Mouse (Mus musculus) liver, adult (tissue): ENCODE data around the gene Crot.

Source experiments
- GATA4 ChIP-seq: IDR thresholded peaks from 2 replicates; pipeline ENCODE4 v1.6.1; 2014; ENCODE audit warnings: mild to moderate bottlenecking, low read length; ENCODE audit not compliant: insufficient replicate concordance

Gene Crot

GRCm38 (mm10) chr5:9014774-9015173 is 17.6 kb upstream of the Crot start:
- TF ChIP-seq GATA4, result no peak

GRCm38 (mm10) chr5:9011374-9011773 is 14.2 kb upstream of the Crot start:
- no peak for TF ChIP-seq GATA4

DNA sequence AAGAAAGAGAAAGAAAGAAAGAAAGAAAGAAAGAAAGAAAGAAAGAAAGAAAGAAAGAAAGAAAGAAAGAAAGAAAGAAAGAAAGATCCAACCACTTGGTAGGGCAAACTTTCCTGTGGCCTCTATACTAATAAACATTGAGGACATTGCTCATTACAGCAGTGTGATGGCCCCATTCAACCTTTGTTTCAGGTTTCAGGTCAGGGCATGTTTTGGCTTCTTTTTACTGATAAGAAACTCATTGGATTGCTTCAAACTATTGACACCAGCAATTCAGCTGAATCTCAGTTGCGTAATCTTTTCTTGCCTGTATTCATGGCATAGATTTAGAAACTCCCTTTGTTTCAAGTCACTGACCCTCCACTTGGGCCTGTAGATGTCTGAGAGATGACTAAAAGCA is 13.0 kb upstream of the Crot start:
- TF ChIP-seq GATA4, result 0 out of 2 replicates have a peak, but pooled peaks have one; percentile 15

DNA sequence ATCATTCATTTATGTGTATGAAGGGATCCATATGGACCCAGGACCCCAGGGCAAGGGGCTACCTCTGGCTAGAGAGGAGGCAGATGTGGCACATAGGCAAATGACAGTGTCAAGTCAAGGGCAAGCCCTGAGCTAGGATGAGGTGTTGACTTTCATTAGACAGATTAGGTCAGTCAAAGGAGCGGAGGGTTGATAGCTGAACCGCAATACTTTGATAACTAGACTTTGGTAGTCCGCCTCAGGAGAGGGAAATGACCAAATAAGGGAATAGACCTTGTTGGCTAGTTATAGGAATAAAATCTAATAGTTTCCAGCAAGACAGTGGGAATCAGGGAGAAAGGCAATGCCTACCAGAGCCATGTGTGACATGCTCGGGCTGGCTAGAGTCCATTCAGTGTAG is 2.0 kb upstream of the Crot start:
- TF ChIP-seq GATA4, result no peak

DNA sequence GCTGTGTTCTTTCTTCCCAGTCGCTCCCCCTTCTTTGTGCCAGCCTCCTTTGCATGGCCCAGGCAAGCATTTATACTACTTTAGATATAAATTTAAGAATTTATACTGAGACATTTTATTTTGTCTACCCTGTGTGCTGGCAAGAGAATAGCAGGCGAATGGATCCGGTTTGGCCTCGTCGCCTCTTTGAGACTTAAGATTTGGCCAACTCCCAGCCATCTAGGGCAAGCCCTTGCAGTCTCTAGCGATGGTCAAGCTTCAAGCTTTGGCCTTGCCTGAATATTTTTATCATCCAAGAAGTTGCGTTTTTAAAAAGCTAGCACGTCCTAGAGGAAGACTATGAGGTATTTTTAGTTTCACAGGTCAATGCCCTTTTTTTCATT is 380 bp upstream of the Crot start:
- TF ChIP-seq GATA4, result no peak

GRCm38 (mm10) chr5:8995966-8996685 is 998 bp downstream of the Crot start:
- TF ChIP-seq GATA4, result no peak

DNA sequence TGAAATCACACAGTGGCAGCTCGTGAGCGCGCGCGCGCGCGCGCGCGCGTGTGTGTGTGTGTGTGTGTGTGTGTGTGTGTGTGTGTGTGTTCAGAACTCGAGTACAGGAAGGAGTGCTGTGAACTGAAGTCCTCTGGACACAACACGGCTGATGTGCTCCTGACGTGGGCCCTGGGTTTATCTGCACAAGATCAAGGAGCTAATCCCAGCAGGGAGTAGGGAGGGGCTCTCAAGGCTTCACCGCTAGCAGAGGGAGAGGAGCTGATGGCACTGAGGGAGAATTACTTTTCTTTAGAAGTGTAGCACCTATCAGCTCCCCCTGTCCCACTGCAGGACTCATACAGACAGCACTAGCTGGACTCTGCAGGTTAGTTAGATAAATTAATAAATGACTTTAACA is 5.5 kb downstream of the Crot start:
- no peak for TF ChIP-seq GATA4

DNA sequence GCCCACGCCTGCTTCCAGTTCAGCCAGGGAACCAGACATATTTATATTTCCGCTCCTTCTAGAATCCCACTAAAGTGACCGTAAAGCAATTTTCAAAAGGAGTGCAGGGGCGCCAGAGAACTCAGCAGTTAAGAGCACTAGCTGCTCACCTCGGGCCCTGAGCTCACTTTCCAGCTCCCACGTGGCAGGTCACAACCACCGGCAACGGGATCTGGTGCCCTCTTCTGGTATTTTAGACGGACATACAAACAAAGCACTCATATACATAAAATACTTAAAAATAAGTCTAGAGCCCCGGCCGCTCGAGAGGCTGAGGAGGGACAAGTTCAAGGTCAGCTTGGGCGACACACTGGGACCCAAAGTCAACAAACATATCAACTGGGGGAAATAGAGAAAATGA is 6.6 kb downstream of the Crot start:
- TF ChIP-seq GATA4, result no peak

DNA sequence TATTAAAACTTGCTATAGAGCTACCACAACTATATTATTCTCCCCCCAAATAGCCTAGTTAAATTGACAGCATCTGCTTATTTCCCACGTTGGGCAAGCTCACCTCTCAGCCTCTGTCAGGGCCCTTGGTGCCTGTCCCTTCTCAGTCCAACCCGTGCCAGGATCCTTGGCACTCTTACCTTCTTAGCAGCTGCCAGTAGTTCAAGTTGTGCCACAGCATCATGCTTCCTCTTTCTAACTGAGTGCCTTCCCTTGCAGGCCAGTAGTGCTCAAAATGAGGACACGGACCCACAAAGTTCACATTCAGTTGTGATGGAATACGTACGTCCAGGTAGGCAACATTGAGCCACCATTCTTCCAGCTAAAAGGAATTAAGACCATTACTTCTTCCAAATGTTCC is 9.2 kb downstream of the Crot start:
- TF ChIP-seq GATA4, result no peak

GRCm38 (mm10) chr5:8985470-8985869 is 11.7 kb downstream of the Crot start:
- no peak for TF ChIP-seq GATA4

DNA sequence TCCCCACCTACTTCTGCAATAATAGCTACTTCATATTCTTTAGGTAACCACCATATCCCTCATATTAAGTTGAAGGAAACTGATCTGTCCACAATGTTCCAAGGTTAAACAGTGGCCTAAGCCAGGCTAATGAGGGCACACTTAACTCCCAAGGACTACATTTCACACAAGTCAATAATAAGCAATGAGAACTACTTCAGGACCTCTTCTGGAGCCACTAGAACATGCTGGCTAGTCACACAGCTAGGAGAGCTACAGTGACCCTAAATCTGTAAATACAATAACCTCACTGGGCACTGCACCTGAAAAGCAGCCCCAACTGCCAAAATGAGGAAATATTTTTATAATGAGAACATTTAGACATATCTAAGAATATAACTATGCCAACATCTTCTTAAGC is 22.4 kb downstream of the Crot start:
- TF ChIP-seq GATA4, result no peak

DNA sequence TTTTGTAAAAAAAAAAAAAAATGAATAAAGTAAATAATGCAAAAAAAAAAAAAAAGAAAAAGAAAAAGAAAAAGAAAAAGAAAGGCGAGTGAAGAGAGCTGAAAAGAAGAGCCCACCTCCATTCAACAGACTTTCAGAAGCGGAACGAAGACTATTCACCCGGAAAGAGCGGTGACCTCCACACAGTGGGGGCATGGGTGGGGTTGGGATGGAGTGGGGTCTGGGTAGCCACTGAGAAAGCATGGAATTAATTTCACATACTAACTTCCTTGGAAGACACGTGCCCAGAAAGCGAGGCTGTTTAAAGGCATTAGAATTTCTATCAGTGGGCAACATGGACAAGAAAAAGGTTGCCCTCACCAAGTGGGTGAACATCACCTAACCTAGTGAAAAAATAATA is 24.8 kb downstream of the Crot start:
- TF ChIP-seq GATA4, result no peak

DNA sequence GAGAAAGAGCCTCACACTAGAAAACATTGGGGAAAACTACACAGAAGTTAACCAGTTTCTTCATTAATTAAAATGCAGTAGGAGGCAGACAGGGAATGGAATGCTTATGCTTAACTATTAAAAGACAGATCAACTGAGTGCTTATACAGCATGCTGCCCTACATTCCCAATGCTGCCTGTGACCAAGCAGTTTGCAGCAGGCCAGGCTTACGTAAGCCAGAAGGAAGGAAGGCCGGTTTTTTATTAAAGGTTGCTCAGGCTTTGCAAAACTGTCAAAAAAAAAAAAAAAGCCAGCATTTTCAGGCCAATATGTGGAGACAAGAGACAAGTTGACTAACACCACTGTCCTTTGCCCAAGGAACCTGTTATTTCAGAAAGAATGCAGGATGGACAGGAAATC is 26.4 kb downstream of the Crot start:
- TF ChIP-seq GATA4, result no peak

GRCm38 (mm10) chr5:8964487-8964886 is 32.6 kb downstream of the Crot start:
- TF ChIP-seq GATA4, result no peak

GRCm38 (mm10) chr5:8960534-8960933 is 36.6 kb downstream of the Crot start:
- no peak for TF ChIP-seq GATA4

DNA sequence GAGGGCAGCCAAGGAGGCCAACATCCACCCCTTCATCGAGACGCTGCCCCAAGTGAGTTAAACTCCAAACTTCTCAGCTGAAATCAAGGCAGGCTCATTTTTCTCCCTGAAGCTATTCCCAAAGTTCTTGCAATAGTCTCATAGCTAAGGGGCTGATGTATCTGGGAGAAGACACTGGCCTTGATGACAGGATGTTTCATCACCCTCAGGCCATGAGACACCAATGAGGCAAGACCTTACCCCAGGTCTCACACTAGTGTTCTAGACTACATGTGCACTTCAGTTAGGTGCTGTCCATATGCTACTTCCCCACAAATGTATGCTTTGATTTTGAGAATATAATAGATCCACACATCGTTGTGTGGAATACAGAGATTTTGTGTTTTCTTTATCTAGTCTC is 41.6 kb downstream of the Crot start:
- no peak for TF ChIP-seq GATA4

DNA sequence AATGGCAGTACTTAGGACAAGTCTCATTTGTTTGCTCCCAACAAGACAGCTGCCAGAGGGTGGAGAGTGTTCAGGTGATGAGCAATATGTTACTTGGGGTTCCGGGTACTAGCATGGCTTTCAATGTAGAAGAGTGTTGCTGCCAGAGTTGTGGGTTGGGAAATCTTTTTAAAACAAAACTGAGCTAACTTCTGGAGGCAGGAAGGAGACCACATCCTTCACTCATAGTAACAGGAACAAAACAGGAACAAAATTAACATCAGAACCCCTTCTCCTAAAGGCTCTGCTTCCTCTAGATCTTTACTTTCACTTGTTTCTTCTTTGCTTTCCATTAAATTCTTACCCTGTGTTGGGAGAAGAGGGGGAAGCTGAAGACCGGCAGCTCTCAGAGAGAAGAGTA is 43.5 kb downstream of the Crot start:
- no peak for TF ChIP-seq GATA4
